Mouse (Mus musculus): ENCODE measurements around the gene Pla2g2d. TPM values are rescaled to one million over a fixed set of nuclear protein-coding genes. Genes with fewer than 3 reads are reported as not detected.

Gene Pla2g2d
- polyA plus RNA-seq, 1 experiment from 2014 or later, result not detected

DNA sequence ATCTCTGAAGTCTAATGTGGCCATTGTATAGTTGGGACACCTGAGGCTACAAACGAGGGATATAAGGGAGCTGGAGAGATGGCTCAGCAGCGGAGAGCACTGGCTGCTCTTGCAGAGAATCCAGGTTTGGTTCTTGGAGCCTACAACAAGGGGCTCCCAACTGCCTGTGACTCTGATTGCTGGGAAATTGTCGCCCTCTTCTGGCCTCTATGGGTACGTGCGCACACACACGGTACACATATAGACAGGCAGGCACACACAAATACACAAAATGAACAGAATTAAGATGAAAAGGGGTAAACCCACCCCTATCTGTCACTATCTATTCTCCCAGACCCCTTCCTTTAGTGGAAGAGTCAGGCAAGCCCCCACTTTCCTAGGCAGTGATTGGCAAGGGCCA, 22.9 kb upstream of the Pla2g2d start:
- no peak for ATAC-seq (ENCODE audit: borderline replicate concordance, extremely low read depth, low FRiP score, low TSS enrichment)
- H3K4me3 ChIP-seq, result no peak overlapping the region
- H3K4me2 ChIP-seq, result no peak overlapping the region
- H3K9me3 ChIP-seq, result no peaks in the 10 kb centered on the region
- peaks cover 7% of the 10 kb centered on the region; the same call in 1 of the 2 replicates for H3K4me1 ChIP-seq
- no peak overlapping the region for H3K27ac ChIP-seq
- no peaks in the 10 kb centered on the region for H3K36me3 ChIP-seq
- WGBS, result 86% methylated on average over 6 of the region's 6 CpGs
- no peak overlapping the region for H3K9ac ChIP-seq
- no peaks in the 10 kb centered on the region for H3K27me3 ChIP-seq

DNA sequence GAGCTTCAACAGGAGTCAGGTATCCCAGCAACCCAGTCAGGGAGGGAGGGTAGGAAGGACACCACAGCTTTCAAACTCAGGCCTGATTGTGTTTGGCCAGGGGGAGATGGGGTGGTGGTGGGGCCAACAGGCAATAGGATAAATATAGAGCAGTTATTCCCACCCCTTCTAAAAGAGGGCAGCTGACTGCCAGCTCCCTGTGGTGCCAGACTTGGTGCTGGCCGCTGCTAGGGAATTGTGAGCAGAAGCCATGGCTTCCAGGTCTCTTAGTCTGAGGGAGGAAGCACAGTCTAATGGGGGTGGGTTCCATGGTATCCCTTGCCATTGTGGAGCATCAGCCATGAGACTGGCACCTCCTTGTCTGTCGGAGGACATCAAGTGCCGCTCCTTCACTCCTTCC, 21.9 kb upstream of the Pla2g2d start:
- ATAC-seq (ENCODE audit: borderline replicate concordance, extremely low read depth, low FRiP score, low TSS enrichment), result no peak
- Histone ChIP-seq H3K27me3 (no peaks in the 10 kb centered on the region), H3K4me1 (no peaks in the 10 kb centered on the region), H3K36me3 (no peaks in the 10 kb centered on the region), H3K9me3 (no peaks in the 10 kb centered on the region), H3K4me3 (no peak overlapping the region), H3K9ac (no peak overlapping the region), H3K4me2 (no peak overlapping the region), H3K27ac (no peak overlapping the region)
- WGBS, result 89% methylated on average over 3 of the region's 3 CpGs

DNA sequence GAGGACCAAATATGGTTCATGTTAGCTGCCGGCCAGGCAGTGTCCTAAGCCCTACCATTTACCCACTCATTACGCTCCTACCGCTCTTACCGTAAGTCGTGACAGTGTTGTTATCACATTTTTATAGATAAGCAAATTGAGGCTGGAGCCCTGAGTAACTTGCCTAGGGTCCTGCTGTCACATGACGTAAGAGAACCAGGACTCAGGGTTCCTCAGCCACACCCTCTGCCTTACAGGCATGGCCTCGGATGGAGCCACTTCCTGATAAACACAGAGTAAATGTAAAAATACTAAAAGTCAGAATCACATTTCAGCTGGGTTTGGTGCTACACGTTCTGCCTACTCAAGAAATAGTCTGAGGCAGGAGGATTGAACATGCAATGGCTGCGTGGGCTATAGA, 21.1 kb upstream of the Pla2g2d start:
- ATAC-seq (ENCODE audit: borderline replicate concordance, extremely low read depth, low FRiP score, low TSS enrichment), result no peak
- 55% methylated on average over 9 of the region's 9 CpGs for WGBS
- H3K9me3 ChIP-seq, result no peaks in the 10 kb centered on the region

DNA sequence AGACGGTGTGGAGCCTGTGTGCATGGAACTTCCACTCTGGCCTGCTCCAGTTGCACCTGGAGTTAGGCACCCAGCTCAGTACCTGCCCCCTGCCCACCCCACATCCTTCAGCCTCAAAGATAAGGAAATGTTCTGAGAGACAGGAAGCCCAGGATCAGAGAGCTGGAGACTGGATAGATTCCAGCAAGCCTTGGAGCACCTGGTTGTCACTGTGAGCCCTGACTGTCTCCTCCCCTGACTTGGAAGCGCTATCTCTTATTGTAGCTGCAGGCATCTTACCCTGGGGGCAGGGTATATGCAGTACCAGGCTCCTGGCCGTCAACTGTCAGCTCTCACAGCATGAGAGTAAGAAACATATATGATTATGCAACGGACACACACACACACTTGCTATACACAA, 20.1 kb upstream of the Pla2g2d start:
- Histone ChIP-seq H3K4me2 (no peak overlapping the region), H3K27ac (no peak overlapping the region), H3K9me3 (no peaks in the 10 kb centered on the region), H3K9ac (no peak overlapping the region), H3K4me3 (no peak overlapping the region), H3K36me3 (no peaks in the 10 kb centered on the region), H3K27me3 (no peaks in the 10 kb centered on the region), H3K4me1 (no peaks in the 10 kb centered on the region)
- 53% methylated on average over 4 of the region's 4 CpGs for WGBS
- no peak for ATAC-seq (ENCODE audit: borderline replicate concordance, extremely low read depth, low FRiP score, low TSS enrichment)

More for the DNA sequence above, 21.1 kb upstream of the Pla2g2d start:
- Histone ChIP-seq H3K36me3 (no peaks in the 10 kb centered on the region), H3K27ac (no peak overlapping the region), H3K9ac (no peak overlapping the region), H3K27me3 (no peaks in the 10 kb centered on the region), H3K4me1 (no peaks in the 10 kb centered on the region), H3K4me2 (no peak overlapping the region), H3K4me3 (no peak overlapping the region)

DNA sequence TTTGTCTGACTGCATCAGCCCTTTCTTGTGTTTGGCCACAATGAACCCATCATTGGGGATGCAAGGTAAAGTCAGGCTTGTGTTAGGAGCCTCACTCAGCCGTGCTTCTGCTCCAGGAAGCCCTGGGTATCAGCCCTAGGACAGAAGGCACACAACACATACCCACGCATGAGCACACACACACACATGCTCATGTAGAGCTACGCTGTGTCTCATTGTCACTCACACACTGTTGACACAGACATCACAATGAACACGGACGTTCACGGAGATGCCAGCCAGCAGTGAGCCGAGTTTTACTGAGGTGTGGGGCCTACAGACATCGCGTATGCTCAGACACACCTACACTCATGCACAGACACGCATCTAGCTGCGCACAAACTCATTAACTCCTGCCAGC, 19.6 kb upstream of the Pla2g2d start:
- Histone ChIP-seq H3K27me3 (no peaks in the 10 kb centered on the region), H3K4me2 (no peak overlapping the region), H3K36me3 (no peaks in the 10 kb centered on the region), H3K4me3 (no peak overlapping the region), H3K9me3 (no peaks in the 10 kb centered on the region), H3K27ac (no peak overlapping the region), H3K9ac (no peak overlapping the region), H3K4me1 (no peaks in the 10 kb centered on the region)
- no peak for ATAC-seq (ENCODE audit: borderline replicate concordance, extremely low read depth, low FRiP score, low TSS enrichment)
- 75% methylated on average over 11 of the region's 11 CpGs for WGBS

DNA sequence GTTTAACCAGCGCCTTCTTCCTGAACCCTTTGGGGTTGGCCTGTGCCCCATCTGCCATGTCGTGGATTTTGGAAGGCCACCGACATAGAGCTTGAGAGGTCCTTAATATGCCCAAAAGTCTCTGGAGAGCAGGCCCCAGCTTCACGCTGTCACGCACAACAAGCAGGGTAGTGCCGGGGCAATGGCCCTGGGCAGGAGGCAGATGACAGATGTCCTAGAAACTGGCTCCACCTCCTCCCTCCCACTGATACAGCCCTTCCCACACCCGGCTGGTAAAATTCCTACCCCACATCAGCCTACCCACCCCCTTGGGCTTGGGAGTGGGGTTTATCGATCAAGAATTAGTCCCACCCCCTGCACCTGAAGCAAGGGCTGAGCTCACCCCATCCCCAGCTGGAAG, 18.1 kb upstream of the Pla2g2d start, which contains the start of gene Pla2g2f:
Gene Pla2g2f (minus strand): TSS at position 211 of the 400 bp plus-strand sequence.
- no peaks in the 10 kb centered on the region for H3K4me1 ChIP-seq
- H3K4me3 ChIP-seq, result no peak within 1 kb of the TSS

DNA sequence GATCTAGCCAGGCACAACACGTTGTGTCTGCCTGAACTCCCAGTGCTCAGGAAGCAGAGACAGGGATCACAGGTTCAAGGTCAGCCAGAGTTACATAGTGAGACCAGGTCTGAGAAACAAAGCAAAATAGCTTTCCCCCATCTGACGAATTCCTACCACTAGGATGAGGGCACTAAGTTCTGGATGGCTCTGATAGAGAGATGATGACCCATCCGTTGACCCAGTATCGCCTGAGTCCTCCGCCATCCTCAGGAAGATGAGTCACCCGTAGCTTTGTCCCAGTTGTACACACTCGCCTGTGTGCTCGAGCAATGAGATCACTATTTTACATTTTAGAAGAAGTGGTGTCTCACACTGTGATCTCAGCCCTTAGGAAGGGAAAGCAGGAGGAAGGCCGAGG, 13.3 kb upstream of the Pla2g2d start:
- H3K4me3 ChIP-seq, result no peak overlapping the region
- no peak overlapping the region for H3K27ac ChIP-seq
- no peaks in the 10 kb centered on the region for H3K9me3 ChIP-seq
- H3K9ac ChIP-seq, result no peak overlapping the region
- no peaks in the 10 kb centered on the region for H3K4me1 ChIP-seq
- 66% methylated on average over 9 of the region's 9 CpGs for WGBS
- ATAC-seq (ENCODE audit: borderline replicate concordance, extremely low read depth, low FRiP score, low TSS enrichment), result no peak
- H3K4me2 ChIP-seq, result no peak overlapping the region
- H3K36me3 ChIP-seq, result no peaks in the 10 kb centered on the region
- H3K27me3 ChIP-seq, result no peaks in the 10 kb centered on the region

More for the DNA sequence above, 18.1 kb upstream of the Pla2g2d start, which contains the start of gene Pla2g2f:
- WGBS, result 80% methylated on average over 8 of the region's 8 CpGs
- H3K27me3 ChIP-seq, result no peaks in the 10 kb centered on the region
- no peaks in the 10 kb centered on the region for H3K36me3 ChIP-seq
- no peaks in the 10 kb centered on the region for H3K9me3 ChIP-seq
- H3K4me2 ChIP-seq, result no peak within 1 kb of the TSS
- H3K27ac ChIP-seq, result no peak within 1 kb of the TSS
- H3K9ac ChIP-seq, result no peak within 1 kb of the TSS
- no peak for ATAC-seq (ENCODE audit: borderline replicate concordance, extremely low read depth, low FRiP score, low TSS enrichment)

DNA sequence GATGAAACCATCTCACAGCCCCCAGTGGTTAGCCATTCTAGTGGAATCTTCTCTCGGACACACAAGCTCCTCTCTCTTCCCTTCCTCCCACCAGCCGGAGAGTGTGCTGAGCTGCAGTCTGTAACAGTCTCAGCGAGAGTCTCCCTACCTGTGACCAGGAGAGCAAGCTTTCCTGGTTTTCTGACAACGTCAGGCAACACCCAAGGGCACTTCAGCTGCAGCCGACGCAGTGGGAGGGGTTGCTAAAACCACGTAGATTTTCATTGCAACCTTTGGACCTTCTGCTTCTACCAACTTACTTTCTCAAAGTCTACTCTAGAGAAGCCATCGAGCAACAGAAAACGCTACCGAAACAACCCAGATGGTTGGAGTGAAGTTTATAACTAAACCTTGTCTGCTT, 3.6 kb upstream of the Pla2g2d start:
- H3K4me1 ChIP-seq, result no peaks in the 10 kb centered on the region
- no peak for ATAC-seq (ENCODE audit: borderline replicate concordance, extremely low read depth, low FRiP score, low TSS enrichment)
- no peaks in the 10 kb centered on the region for H3K36me3 ChIP-seq
- H3K27ac ChIP-seq, result no peak overlapping the region
- no peak overlapping the region for H3K9ac ChIP-seq
- no peak overlapping the region for H3K4me2 ChIP-seq
- WGBS, result 60% methylated on average over 10 of the region's 10 CpGs
- peaks cover 5% of the 10 kb centered on the region; the same call in 1 of the 2 replicates for H3K27me3 ChIP-seq
- no peak overlapping the region for H3K4me3 ChIP-seq
- H3K9me3 ChIP-seq, result no peaks in the 10 kb centered on the region

DNA sequence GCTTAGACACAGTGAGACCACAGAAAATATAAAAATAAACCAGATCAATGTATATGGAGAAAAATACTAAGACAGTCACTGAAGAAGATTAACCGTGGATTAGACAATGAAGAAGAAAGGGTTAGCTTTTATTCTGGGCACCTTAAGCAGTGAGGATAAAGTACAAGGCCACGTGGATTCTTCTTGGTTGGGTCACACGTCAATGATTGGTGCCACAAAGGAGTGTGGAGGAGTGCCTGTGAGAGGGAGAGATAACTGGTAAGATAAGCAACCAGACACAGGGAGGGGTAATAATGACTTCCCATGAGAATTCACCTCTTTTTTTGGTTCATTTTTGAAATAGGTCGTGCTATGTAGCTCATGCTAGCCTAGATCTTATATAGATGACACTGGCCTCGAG, 3.1 kb upstream of the Pla2g2d start:
- Histone ChIP-seq H3K27ac (no peak overlapping the region), H3K4me2 (no peak overlapping the region), H3K4me1 (no peaks in the 10 kb centered on the region), H3K27me3 (peaks cover 9% of the 10 kb centered on the region; the same call in 1 of the 2 replicates), H3K4me3 (no peak overlapping the region), H3K9me3 (no peaks in the 10 kb centered on the region), H3K36me3 (no peaks in the 10 kb centered on the region), H3K9ac (no peak overlapping the region)
- WGBS, result 72% methylated on average over 5 of the region's 5 CpGs
- ATAC-seq (ENCODE audit: borderline replicate concordance, extremely low read depth, low FRiP score, low TSS enrichment), result no peak

DNA sequence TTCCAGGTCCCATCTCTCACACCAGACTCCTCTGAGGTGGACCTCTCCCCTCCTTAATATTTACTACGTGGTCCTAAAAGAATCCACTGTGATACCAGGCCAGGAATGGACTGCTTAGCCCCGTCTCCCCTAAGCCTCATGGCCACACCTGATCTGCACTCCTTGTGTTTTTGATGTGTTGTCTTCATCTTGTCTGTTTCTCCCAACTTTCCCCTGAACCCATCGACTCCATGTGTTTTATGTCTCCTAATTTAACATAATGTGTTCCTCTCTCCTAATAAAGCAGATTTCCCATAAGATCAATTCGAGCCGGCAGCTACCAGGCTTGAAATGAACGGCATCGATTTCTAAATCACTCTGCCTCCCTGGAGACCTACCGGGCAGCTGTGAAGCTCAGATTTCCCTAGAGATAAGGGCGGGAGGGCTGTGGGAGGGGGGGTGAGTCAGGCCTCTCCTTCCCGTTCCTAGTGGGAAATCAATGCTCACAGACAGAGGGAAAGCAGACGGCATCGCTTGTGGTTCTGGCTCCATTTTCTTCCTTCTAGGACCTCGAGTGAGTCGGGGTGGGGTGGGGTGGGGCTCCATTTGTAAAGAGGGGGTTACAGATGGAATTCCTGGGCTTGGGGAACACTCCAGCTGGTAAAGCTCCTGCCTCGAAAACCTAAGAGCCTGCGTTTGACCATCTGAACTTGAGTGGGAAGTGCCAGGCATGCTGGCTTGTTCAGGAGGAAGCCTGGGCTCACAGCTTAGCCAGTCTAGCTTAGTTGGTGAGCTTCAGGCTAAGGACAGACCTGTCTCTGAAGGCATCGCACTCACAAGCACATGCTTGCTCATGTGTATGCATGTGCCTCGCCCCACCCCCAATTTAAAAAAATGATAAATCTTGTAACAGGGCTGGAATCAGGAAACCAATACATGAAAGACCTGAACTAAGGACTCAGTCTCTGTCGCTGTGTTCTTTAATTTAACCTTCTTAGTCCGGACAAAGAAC, 2.2 kb downstream of the Pla2g2d start:
- 33% methylated on average over 20 of the region's 20 CpGs for WGBS
- H3K9me3 ChIP-seq, result no peaks in the 10 kb centered on the region
- no peaks in the 10 kb centered on the region for H3K36me3 ChIP-seq
- no peak overlapping the region for H3K4me3 ChIP-seq
- H3K9ac ChIP-seq, result no peak overlapping the region
- H3K4me1 ChIP-seq, result no peaks in the 10 kb centered on the region
- no peak overlapping the region for H3K4me2 ChIP-seq
- 0 out of 2 replicates have a peak, but pooled peaks cover 7% of the 10 kb centered on the region for H3K27me3 ChIP-seq
- no peak for ATAC-seq (ENCODE audit: borderline replicate concordance, extremely low read depth, low FRiP score, low TSS enrichment)
- H3K27ac ChIP-seq, result no peak overlapping the region

DNA sequence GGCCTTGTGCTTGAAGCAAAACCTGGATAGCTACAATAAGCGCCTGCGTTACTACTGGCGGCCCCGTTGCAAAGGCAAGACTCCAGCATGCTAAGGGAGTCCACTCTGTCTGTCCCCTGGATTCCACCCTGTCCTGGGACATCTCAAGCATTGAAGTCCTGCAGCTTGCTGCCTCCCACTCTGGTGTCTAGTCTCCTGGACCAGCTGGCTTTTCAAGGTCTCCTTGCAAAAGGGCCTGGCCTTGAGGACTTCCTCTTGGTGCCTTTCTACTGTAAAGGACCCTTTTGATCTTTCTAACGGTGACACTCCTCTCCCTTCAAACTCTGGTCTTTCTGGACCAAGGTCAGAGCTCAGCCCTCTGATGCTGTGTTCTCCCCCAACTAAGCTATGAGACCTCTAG, 4.8 kb downstream of the Pla2g2d start:
- 81% methylated on average over 5 of the region's 5 CpGs for WGBS
- H3K27ac ChIP-seq, result no peak overlapping the region

DNA sequence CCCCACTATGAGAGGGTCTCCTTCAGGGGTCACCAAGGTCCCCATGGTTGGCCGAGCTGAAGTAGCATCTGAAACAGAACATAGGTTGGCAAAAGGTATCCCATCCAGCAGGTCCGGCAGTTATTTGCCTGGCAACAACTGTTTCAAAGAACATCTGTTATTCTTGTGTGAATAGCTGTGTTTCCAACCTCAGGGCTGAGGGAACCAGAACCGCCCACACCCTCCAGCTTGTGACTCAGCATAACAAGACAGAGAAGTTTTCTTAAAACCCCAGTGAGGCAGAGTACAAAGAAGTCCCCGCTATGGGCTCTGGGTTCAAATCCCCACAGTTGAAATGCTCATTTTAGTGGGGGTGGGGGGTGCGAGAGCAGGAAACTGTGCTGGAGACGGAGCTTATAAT, 6.6 kb downstream of the Pla2g2d start:
- Histone ChIP-seq H3K4me1 (no peaks in the 10 kb centered on the region), H3K36me3 (no peaks in the 10 kb centered on the region), H3K4me2 (no peak overlapping the region), H3K27me3 (0 out of 2 replicates have a peak, but pooled peaks cover 3% of the 10 kb centered on the region), H3K9me3 (no peaks in the 10 kb centered on the region), H3K4me3 (no peak overlapping the region), H3K9ac (no peak overlapping the region), H3K27ac (no peak overlapping the region)
- ATAC-seq (ENCODE audit: borderline replicate concordance, extremely low read depth, low FRiP score, low TSS enrichment), result no peak
- 78% methylated on average over 6 of the region's 6 CpGs for WGBS

More for the DNA sequence above, 4.8 kb downstream of the Pla2g2d start:
- Histone ChIP-seq H3K27me3 (0 out of 2 replicates have a peak, but pooled peaks cover 7% of the 10 kb centered on the region), H3K9ac (no peak overlapping the region), H3K36me3 (no peaks in the 10 kb centered on the region), H3K4me3 (no peak overlapping the region), H3K9me3 (no peaks in the 10 kb centered on the region), H3K4me1 (no peaks in the 10 kb centered on the region), H3K4me2 (no peak overlapping the region)
- no peak for ATAC-seq (ENCODE audit: borderline replicate concordance, extremely low read depth, low FRiP score, low TSS enrichment)
